Mouse (Mus musculus): Measurements from ENCODE around the gene Cmtm3.
"Not testable (repeated sequence)": the region's sequence is repeated elsewhere in the genome, so short reads cannot be mapped to it uniquely, and the experiment has no call there.

Gene Cmtm3

DNA sequence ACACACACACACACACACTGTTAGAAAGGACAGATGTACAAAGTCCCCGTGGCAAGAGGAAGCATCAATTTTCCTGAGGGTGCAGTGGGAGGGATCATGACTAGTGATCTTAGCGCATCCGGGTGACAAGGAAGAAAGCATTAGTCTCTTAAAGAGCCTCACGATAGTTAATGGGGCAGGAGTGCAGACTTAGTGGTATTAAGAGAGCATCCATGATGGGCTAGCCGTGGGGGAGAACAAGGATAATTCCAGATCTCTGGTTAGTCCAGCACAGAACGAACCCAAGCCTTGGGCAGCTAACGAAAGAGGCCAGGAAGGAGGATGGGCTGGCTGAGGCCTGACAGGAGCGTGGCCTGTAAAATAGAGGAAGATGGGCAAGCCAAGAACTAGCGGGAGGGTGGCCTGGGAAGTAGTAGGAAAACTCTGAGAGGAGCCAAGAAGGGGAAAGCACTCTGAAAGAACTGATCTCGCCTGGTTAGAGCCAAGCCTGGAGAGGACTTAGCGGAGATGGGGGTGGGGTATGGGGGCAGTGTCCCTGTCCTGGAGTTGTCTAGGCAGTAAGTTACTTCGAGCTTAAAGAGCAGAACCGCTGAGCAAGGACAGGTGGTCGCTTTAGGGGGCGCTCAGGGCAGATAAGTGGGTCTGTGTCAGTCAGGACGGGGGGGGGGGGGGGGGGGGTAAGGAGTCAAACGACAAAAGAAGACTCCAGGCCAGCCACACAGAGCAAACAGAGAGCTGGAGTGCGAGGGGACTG, at the start of gene Cmtm3:
Gene Cmtm3, plus strand, starts transcription at position 182 of the 754 bp plus-strand sequence.
- peak; percentile 37 to 43 for DNase-seq

DNA sequence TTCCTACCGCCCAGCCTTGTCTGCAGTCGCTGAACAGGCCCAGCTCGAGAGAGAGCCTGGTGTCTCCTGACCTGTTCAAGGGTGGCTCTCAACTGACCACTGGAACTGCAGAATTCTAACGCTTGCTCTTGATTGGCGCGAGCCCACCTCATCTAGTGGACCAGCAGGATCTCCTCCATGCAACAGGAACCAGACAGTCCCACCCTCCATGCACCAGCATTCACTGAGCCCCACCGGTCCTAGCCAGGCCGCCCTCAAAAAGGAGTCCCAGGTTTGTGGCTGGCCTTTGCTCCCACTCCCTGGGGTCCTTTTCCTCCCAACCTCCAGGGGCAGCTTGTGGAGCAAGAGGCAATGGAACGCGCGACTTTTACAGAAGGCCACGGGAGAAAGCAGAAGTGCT, 46.1 kb upstream of the Cmtm3 start, which contains the start of gene Cmtm2a:
Gene Cmtm2a, minus strand, starts transcription at position 101 of the 400 bp plus-strand sequence.
- not testable (repeated sequence) for DNase-seq

DNA sequence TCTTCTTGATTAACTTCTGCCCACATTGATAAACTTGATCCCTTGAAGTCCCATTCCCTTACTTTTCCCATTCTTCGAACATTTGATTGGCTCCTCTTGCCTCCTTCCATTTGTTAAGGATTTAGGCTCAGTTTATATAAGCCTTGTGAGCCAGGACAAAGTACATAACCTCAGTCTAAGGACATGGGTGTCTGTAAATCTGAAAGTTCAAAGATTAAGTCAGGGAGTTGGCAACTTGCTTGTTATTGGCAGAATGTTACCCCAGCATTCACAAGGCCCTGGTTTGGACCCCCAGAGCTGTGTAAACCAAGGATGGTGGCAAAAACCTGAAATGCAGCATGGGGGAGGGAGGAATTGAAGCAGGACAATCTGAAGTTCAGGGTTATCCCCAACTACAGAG, 44.8 kb upstream of the Cmtm3 start:
- peak; percentile 13 to 26 for DNase-seq

DNA sequence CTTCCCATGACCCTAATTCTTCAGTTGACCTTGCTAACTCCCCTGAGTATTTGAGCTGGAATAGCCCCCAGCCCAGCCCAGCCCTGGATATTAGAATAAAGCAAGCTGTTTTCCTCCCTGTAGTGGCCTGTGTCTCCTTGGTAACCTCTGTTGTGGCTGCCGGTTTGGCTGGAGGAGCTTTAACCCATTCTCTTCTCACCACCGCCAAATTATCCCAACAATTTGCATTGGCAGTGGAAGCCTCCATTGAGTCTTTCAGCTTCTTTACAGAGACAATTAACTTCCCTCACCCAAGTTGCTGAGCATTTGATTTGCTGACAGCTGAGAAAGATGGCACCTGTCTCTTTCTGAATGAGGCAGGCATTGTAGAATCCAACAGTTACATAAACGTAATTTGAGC, 37.6 kb upstream of the Cmtm3 start:
- not testable (repeated sequence) for DNase-seq

DNA sequence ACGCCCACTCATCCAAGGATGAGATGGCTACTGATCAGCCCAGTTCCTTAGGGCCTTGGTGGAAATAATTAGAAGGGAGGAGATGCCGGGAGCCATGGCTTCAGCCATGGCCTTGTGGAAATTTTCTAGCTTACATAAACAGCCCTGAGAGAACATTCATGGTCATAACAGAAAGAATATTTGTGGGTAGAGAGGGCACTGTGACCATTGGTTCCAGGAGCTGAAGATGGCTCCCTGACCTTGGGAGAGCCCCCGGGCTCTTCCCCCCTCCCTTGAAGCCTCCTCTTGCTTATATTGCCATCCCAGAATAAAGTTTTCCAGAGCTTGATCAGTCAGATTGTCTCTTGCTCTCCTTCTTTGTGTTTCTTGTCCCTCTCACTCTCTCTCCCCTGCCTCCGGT, 36.7 kb upstream of the Cmtm3 start:
- DNase-seq, result not testable (repeated sequence)

DNA sequence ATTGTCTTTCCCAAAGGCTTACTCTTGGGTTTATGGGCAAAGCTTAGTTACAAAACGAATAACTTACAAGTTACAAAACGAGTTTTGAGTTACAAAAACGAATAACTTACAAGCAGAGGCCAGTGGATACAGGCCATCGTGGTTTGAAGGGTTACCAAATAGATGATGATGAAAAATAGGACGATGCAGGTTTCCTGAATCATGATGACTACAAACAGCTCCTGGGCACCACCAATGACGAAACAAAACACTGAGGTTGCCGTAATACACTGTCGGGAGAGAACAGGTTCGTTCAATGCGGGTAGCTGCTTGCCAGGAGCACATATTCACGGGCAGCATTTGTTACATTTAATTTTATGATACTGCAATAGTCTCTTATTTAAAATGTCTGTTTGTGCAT, 34.2 kb upstream of the Cmtm3 start:
- DNase-seq, result no peak

DNA sequence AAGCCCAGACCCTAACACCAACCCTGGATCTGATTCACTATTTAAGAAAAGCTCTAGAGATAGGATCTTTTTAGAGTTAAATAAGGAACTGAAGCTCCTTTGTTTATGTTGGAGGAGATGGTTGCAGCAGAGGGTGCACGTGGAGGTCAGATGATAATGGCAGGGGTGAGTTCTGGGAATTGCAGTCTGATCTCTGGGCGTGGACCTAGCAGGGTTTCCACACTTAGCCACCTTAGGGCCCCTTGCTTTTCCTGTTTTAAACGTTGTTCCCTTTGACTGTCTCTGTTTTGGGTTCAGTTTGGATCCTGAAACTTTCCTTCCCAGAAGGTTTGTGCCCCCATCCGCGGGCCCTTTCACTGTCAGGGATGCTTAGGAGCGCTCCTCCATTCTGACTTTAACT, 30.9 kb upstream of the Cmtm3 start:
- DNase-seq, result not testable (repeated sequence)

DNA sequence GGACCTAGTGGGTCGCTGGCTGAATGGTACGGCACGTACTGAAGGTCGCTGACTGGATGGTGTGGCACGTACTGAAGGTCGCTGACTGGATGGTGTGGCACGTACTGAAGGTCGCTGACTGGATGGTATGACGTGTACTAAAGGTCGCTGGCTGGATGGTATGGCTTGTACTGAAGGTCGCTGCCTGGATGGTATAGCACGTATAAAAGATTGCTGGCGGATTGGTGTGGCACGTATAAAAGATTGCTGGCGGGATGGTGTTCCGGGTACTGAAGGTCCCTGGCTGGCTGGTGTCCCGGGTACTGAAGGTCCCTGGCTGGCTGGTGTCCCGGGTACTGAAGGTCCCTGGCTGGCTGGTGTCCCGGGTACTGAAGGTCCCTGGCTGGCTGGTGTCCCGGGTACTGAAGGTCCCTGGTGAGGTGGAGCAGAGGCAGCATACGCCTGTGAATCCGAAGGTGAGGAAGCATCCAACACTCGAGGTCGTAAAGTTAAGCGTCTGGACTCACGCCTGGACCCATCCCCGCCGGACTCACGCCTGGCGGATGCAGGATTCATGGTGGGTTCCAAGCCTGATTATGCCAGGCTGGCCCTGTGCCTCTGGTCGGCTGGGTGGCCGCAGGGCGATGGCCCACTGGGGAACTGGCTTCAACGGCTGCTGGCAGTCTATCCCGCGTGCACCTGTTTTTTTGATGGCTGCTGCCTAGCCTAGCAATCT, 29.6 kb upstream of the Cmtm3 start, which contains the start of the genes Gm45711 and Cmtm1:
Gene Gm45711, minus strand, starts transcription at position 641 of the 715 bp plus-strand sequence.
Gene Cmtm1, minus strand, starts transcription at position 705 of the 715 bp plus-strand sequence.
- not testable (repeated sequence) for DNase-seq

DNA sequence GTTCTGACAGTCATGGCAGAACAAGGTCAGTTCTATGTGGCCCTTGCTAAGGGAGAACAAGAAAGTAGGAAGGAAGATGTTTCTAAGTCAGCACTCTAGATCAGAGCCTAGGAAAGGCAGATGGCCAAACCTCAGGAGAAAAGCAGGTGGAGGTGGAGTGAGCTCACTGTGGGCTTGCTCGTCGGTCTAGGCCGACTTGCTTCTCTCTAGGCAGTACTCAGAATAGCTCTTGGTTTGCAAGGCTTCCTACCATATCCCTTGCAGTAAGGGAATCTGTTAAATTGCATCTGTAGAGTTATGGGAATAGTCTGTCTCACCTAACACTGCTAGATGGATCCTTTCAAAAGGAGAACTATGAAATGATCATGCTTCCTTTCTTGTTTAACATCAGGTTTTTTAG, 27.2 kb upstream of the Cmtm3 start:
- DNase-seq, result not testable (repeated sequence)

DNA sequence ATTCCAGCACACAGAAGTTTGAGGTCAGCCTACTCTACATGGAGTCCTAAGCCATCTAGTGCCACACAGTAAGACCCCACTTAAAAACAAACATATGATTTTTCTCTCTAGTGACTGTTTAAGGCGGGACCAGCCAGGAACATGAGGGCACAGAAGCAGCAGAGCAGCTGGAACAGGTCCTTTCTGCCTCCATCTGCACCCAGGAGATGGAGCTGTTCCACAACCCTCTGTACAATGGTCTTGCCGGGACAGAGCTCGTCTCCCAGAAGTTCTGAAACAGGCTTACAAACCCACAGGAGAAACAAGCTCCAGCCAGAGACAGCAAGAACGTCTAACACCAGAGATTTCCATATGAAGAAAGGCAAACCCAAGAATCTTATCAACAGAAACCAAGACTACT, 25.9 kb upstream of the Cmtm3 start:
- DNase-seq, result peak; percentile 24 to 44

DNA sequence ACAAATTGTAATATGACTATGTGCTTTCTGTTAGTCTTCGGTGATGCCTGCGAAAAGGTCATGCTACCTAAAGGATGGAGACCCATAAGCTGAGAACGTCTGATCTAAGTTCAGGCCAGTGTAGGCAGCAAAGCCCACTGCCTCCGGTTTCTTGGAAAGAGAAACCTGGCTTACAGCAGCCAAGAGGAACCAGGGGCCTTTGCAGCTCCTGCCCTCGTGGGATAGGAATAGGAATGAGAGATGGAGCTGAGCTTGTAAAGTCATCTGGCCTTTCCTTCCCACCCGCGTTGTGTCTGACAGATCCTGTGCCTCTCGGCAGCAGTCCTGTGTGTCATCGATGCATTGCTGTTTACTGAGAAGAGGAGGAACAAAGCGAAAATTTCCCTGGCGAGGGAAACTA, 17.9 kb upstream of the Cmtm3 start, which contains the start of gene Gm11020:
Gene Gm11020, plus strand, starts transcription at position 301 of the 400 bp plus-strand sequence.
- DNase-seq, result not testable (repeated sequence)

DNA sequence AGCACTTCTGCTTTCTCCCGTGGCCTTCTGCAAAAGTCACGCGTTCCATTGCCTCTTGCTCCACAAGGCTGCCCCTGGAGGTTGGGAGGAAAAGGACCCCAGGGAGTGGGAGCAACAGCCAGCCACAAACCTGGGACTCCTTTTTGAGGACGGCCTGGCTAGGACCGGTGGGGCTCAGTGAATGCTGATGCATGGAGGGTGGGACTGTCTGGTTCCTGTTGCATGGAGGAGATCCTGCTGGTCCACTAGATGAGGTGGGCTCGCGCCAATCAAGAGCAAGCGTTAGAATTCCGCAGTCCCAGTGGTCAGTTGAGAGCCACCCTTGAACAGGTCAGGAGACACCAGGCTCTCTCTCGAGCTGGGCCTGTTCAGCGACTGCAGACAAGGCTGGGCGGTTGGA, 17.3 kb upstream of the Cmtm3 start, which contains the start of gene Cmtm2b:
Gene Cmtm2b, plus strand, starts transcription at position 301 of the 400 bp plus-strand sequence.
- DNase-seq, result not testable (repeated sequence)

DNA sequence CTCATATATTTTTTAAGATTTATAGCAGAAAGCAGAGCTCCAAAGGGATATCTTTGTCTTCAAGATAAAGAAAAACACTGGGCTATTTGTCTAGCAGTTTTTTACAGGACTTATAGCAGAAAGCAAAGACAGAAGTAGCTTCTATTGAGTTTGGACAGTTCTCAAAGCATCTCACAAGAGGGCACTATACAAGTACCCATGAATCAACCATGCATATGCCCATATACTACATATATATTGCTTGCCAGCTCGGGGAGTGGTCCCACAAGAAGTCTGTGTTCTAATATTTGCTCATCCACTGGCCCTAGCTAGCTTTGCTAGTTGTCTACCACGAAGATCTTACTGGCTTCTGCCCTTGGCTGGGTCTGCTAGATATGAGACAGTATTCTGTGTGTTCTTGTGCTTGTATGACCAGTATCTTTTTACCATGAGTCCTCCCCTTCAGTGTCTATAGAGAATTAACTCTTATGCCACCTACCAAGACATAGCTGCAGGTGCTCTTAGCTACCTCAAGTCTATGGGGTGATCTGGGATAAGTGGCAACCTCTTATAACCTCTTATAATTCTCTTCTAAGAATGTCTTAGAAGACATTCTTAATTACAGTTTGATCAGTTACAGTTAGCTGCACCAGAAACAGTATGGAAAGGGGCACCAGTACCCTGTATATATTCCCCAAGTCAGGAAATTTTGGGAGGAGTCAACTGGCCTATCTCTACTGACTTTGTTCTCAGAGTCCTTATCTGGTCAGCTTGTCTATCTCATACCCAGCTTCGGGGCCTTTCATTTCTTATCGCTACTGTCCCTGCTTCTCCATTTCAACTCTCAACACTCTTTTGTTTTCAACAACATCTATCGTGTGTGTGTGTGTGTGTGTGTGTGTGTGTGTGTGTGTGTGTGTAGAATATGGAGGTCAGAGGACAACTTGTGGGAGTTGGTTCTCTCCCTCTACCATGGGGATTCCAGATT, 6.3 kb upstream of the Cmtm3 start:
- no peak for DNase-seq

DNA sequence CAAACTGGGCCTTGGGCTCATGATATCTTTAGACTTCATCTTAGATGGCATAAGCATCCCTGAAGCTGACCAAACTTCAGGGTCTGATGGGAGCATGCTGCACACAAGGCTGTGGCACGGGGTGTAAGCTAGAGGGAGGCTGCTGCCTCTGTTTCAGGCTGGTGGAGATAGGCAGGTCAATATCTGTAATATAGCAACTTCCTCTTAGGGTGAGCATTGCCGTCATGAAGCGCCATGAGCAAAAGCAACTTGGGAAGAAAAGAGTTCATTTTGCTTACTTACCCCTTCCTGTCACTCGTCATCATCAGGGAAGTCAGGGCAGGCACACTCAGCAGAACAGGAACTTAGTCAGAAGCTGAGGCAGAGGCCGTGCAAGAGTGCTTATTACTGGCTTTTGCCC, 5.4 kb upstream of the Cmtm3 start:
- no peak for DNase-seq

DNA sequence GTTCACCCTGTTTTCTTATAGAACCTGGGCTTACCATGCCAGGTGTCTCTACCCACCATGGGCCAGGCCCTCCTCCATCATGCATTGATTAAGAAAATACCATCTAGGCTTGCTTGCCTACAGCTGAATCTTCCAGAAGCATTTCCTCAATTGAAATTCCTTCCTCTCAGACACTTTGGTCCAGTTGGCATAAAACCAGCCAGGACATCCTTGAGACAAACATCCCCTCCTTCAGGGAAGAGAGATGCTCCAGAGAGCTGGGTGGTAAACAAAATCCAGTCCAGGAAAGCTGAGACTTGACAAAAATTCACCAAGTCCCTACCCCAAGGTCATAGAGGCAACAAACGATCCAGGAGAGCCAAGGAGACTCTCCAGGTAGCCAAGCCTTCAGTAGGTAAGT, 5.0 kb upstream of the Cmtm3 start:
- no peak for DNase-seq

DNA sequence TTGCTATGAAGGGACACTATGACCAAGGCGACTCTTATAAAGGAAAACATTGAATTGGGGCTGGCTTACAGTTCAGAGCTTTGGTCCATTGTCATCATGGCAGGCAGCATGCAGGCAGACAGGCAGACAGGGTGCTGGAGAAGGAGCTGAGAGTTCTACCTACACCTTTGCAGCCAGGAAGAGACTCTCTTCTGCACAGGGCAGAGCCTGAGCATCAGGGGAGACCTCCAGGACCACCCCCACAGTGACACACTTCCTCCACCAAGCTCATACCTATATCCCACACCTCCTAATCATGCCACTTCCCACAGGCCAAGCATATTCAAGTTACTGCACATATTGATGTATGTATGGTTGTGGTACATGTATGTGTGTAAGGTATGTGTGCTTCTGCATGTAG, 2.4 kb upstream of the Cmtm3 start:
- no peak for DNase-seq

DNA sequence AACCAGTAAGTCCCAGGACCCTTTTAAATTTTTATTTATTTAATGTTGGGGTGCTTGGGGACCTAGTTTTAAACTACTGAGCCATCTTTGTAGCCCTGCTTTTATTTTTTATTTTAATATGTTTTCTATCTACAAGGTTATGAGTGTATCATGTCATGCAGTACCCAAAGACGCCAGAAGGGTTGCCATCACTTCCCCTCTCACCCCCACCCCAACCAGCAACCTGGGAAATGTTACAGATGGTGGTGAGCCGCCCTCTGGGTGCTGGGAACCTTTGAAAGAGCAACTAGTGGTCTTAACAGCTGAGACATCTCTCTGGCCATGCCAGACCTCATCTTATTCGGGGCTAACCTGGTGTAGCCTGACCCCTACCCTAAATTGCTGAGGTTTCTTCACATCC, 1.3 kb upstream of the Cmtm3 start:
- DNase-seq, result no peak

DNA sequence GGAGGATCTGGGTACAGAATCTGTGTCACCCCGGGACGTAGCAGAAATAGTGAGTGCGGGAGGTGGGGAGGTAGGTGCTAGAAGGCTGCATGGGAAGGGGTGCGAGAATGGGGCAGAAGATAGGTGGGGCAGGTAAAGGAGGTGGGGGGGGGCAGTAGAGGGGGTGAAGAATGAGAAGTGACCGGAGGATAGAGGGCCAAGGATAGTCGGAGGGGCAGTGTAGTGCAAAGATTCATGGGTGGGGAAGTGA, 698 bp downstream of the Cmtm3 start:
- peak in 1 of 2 experiments; percentile 14 for DNase-seq

DNA sequence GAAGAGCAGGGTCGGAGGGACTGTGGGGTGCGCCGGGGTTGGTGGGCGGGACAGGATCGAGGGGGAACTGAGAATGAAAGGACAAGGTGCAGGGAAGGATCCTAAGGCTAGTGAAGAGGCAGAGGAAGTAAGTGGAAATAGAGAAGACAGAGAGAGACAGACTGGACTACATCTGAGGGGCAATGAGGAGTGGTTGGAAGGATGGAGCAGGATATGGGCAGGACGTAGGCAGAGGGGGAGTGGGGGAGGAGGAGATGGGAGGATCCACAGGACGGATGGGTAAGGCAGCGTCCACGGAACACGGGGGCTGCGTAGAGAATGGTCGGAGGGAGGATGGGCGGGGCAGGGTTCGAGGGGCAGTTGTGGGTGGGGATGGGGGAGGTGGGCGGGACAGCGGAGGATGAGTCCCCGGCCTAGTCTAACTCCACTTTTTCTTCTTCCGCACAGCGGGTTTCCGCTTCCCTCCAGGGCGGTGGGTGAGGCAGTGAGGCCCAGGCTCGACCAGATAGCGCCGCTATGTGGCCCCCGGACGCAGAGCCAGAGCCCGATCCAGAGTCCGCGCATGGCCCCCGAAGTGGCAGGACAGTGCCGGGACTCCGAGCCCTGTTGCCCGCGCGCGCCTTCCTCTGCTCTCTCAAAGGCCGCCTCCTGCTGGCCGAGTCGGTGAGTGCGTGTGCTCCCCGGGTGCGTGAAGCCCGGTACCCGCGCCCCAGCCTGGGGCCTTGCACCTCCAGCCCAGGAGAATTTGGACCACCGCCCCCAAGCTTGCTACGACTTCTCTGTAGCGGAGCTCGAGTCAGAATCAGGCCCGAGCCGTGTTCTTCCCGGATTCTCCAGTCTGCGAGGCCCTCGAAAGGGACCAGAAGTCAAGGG, 1.3 kb downstream of the Cmtm3 start:
- DNase-seq, result peak; percentile 72 to 84

DNA sequence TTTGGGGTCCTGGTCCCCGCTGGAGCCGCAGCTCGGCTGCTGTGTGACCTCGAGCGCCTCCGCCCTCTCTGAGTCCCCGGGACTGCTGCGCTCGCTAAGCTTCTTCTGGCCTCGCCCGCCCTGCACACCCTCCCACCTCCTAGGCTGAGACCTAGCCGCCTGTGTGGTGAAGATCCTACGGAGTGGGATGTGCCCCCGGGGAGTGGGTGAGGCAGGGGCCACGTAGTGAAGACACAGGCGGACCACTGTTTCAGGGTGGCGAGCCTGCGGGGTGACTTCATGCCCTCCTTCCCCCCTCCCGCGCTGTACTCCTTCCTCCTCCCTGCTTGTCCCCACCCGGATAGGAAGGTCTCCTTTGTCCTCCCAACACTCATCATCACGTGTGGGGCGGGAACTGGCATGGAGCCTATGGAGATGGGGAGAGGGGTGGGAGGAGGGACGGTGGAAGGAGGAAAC, 1.9 kb downstream of the Cmtm3 start:
- DNase-seq, result peak; percentile 75 to 79

DNA sequence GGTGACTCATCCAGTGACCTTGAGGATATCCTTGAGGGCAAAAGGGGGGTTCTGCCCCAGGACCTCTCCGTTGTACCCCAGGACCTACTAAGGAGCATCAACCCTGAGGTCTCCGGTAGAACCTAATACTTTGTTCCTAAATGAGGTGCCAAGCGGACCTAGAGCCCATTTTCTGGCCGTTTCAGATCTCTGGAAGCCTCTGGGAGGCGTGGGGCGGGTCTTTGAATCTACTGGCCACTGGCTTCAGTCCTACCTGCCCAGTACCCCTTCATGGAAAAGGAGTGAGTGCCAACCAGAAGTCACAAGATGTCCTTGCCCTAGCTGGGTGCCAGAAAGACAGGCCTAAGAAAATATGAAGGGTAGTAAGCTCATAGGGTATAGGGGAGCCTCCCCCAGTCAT, 2.5 kb downstream of the Cmtm3 start:
- no peak for DNase-seq

DNA sequence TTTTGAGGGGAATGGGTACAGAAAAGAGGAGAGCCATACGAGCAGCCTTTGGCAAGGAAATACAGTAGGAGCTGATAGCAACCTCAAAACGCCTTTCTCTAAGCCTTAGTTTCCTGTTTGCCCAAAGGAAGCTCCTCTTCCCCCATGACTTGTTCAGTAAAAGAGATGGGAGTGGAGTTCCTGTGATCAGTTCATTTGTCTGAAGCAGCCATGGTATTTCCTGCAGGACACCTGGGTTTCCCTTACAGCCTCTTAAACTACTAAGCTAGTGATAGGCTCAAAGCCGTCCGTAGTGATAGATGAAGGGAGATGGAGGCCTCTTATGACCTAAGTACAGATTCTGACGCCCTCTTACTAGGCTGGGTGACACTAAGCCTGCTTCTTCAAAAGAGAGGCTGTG, 3.2 kb downstream of the Cmtm3 start:
- DNase-seq, result no peak
